Mouse (Mus musculus): ENCODE results near the gene 5730596B20Rik.

The 5730596B20Rik gene

GRCm38 (mm10) chr6:52224895-52225611 lies 47.8 kb downstream of the 5730596B20Rik start:
- no peak for DNase-seq (ENCODE audit: extremely low spot score)

GRCm38 (mm10) chr6:52225612-52226568 lies 48.6 kb downstream of the 5730596B20Rik start:
- DNase-seq (ENCODE audit: extremely low spot score) = no peak

GRCm38 (mm10) chr6:52226569-52227257 lies 49.4 kb downstream of the 5730596B20Rik start:
- DNase-seq (ENCODE audit: extremely low spot score) = no peak

- no peak for DNase-seq (ENCODE audit: extremely low spot score)
These were observed 50.3 kb downstream of the 5730596B20Rik start for GRCm38 (mm10) chr6:52227470-52228222.

GRCm38 (mm10) chr6:52228475-52229465 lies 51.5 kb downstream of the 5730596B20Rik start:
- DNase-seq (ENCODE audit: extremely low spot score) = no peak

- DNase-seq (ENCODE audit: extremely low spot score) = no peak
These were observed 52.5 kb downstream of the 5730596B20Rik start for GRCm38 (mm10) chr6:52229558-52230416.

Data from embryo, embryonic 9.5 days (tissue).